Mouse (Mus musculus) testis, adult 2 months (tissue): ENCODE results near the gene Stx8. TPM values are rescaled to one million over a fixed set of nuclear protein-coding genes. Genes with fewer than 3 reads are reported as not detected.

ENCODE experiments used
- H3K27ac ChIP-seq: fragments of 200-500 bp; 2 replicates; pipeline ENCODE4 v1.5.1; 2012; ENCODE audit warnings: low read depth, low read length; ENCODE audit not compliant: control insufficient read depth, insufficient read depth
- H3K27me3 ChIP-seq: fragments of 200-500 bp; 2 replicates; pipeline ENCODE4 v1.6.1; 2012; ENCODE audit warnings: mild to moderate bottlenecking, low read length, moderate library complexity; ENCODE audit not compliant: control insufficient read depth, insufficient read depth
- H3K36me3 ChIP-seq: fragments of 200-500 bp; 2 replicates; pipeline ENCODE4 v1.6.1; 2012; ENCODE audit warnings: mild to moderate bottlenecking, low read length; ENCODE audit not compliant: control insufficient read depth, insufficient read depth
- H3K4me1 ChIP-seq: fragments of 200-500 bp; 2 replicates; pipeline ENCODE4 v1.6.1; 2012; ENCODE audit warnings: low read length; ENCODE audit not compliant: control insufficient read depth, insufficient read depth
- H3K4me3 ChIP-seq: fragments of 200-500 bp; 2 replicates; pipeline ENCODE4 v1.5.1; 2012; ENCODE audit warnings: low read depth, mild to moderate bottlenecking, low read length, moderate library complexity, mixed read lengths; ENCODE audit not compliant: control insufficient read depth
- CTCF ChIP-seq: fragments of 200-500 bp; IDR thresholded peaks from 2 replicates; pipeline ENCODE4 v1.5.1; 2012; ENCODE audit warnings: low read depth, mild to moderate bottlenecking, inconsistent platforms, low read length, moderate library complexity; ENCODE audit not compliant: control insufficient read depth, insufficient read depth, insufficient replicate concordance
- POLR2A ChIP-seq: fragments of 200-500 bp; IDR thresholded peaks from 2 replicates; pipeline ENCODE4 v1.6.1; 2012; ENCODE audit warnings: low read depth, mild to moderate bottlenecking, inconsistent platforms, low read length, moderate library complexity; ENCODE audit not compliant: control insufficient read depth
- polyA plus RNA-seq: library from polyadenylated mRNA; depleted of rRNA; stranded (reverse); fragments of >200 nt; gene quantifications from 2 replicates; pipeline ENCODE4 v1.2.3, GENCODE M21; 2012

Gene Stx8
- polyA plus RNA-seq, 1 experiment = 19.6 TPM

- peaks cover 12% of the 10 kb centered on the region for H3K4me1 ChIP-seq
- no peaks in the 10 kb centered on the region for H3K27me3 ChIP-seq
- no peak for TF ChIP-seq POLR2A
- no peak for TF ChIP-seq CTCF
- H3K36me3 ChIP-seq = no peaks in the 10 kb centered on the region
- H3K27ac ChIP-seq = no peak overlapping the region
- H3K4me3 ChIP-seq = no peak overlapping the region
Measured at GRCm38 (mm10) chr11:68216041-68216440, 250.0 kb downstream of the Stx8 start.

GRCm38 (mm10) chr11:68220733-68221132 is 254.7 kb downstream of the Stx8 start:
- Histone ChIP-seq H3K4me1 (peaks cover 2% of the 10 kb centered on the region; the same call in 1 of the 2 replicates), H3K36me3 (no peaks in the 10 kb centered on the region), H3K4me3 (no peak overlapping the region), H3K27ac (no peak overlapping the region), H3K27me3 (no peaks in the 10 kb centered on the region)
- TF ChIP-seq CTCF (no peak), POLR2A (no peak)

- no peaks in the 10 kb centered on the region for H3K27me3 ChIP-seq
- H3K27ac ChIP-seq = no peak overlapping the region
- TF ChIP-seq POLR2A (no peak), CTCF (no peak)
- peaks cover 2% of the 10 kb centered on the region; the same call in 1 of the 2 replicates for H3K4me1 ChIP-seq
- no peak overlapping the region for H3K4me3 ChIP-seq
- H3K36me3 ChIP-seq = no peaks in the 10 kb centered on the region
Measured at GRCm38 (mm10) chr11:68222209-68222608, 256.2 kb downstream of the Stx8 start.

GRCm38 (mm10) chr11:68223143-68223542 is 257.1 kb downstream of the Stx8 start:
- Histone ChIP-seq H3K4me3 (no peak overlapping the region), H3K27ac (no peak overlapping the region), H3K36me3 (no peaks in the 10 kb centered on the region), H3K27me3 (no peaks in the 10 kb centered on the region), H3K4me1 (peaks cover 2% of the 10 kb centered on the region; the same call in 1 of the 2 replicates)
- TF ChIP-seq CTCF (no peak), POLR2A (no peak)

GRCm38 (mm10) chr11:68226654-68227057 is 260.7 kb downstream of the Stx8 start:
- H3K4me3 ChIP-seq = no peak overlapping the region
- peaks cover 2% of the 10 kb centered on the region; the same call in 1 of the 2 replicates for H3K4me1 ChIP-seq
- H3K36me3 ChIP-seq = no peaks in the 10 kb centered on the region
- no peak overlapping the region for H3K27ac ChIP-seq
- TF ChIP-seq CTCF (no peak), POLR2A (no peak)
- no peaks in the 10 kb centered on the region for H3K27me3 ChIP-seq

GRCm38 (mm10) chr11:68227837-68228236 is 261.8 kb downstream of the Stx8 start:
- Histone ChIP-seq H3K27ac (no peak overlapping the region), H3K27me3 (no peaks in the 10 kb centered on the region), H3K36me3 (no peaks in the 10 kb centered on the region), H3K4me1 (peaks cover 2% of the 10 kb centered on the region; the same call in 1 of the 2 replicates), H3K4me3 (no peak overlapping the region)
- TF ChIP-seq CTCF (no peak), POLR2A (no peak)

GRCm38 (mm10) chr11:68228941-68229665 is 263.1 kb downstream of the Stx8 start:
- Histone ChIP-seq H3K36me3 (no peaks in the 10 kb centered on the region), H3K4me3 (no peak overlapping the region), H3K27ac (no peak overlapping the region), H3K27me3 (no peaks in the 10 kb centered on the region), H3K4me1 (peaks cover 2% of the 10 kb centered on the region; the same call in 1 of the 2 replicates)
- TF ChIP-seq POLR2A = no peak
- TF ChIP-seq CTCF = no peak

GRCm38 (mm10) chr11:68231558-68231957 is 265.6 kb downstream of the Stx8 start:
- no peak overlapping the region for H3K4me3 ChIP-seq
- no peak overlapping the region for H3K27ac ChIP-seq
- no peaks in the 10 kb centered on the region for H3K4me1 ChIP-seq
- TF ChIP-seq CTCF (no peak; the same call in 1 of the 2 replicates), POLR2A (no peak)
- H3K36me3 ChIP-seq = no peaks in the 10 kb centered on the region
- H3K27me3 ChIP-seq = no peaks in the 10 kb centered on the region
